Mouse (Mus musculus) liver, adult 2 months (tissue): ENCODE measurements at regions not wholly inside any gene's neighbourhood (a gene's known extent, or its start where the extent isn't known, plus 50 kb on each side); places are given as distances from the start of the nearest gene placed in this dataset.

Experiments used
- DNase-seq: peaks from one replicate; pipeline ENCODE4 v3.0.0-alpha.2; 2011; ENCODE audit warnings: low read depth, low spot score; ENCODE audit errors: extremely low read depth
- H3K27ac ChIP-seq: fragments of 200-500 bp; replicated peaks from 2 replicates; pipeline ENCODE4 v1.5.1; 2012; ENCODE audit warnings: low read depth, mild to moderate bottlenecking, control low read depth, inconsistent platforms, low read length; ENCODE audit not compliant: insufficient read depth
- H3K27me3 ChIP-seq: fragments of 200-500 bp; 2 replicates; pipeline ENCODE4 v1.6.1; 2012; ENCODE audit warnings: mild to moderate bottlenecking, moderate library complexity, low read length, inconsistent platforms; ENCODE audit not compliant: control insufficient read depth, insufficient read depth
- H3K36me3 ChIP-seq: fragments of 200-500 bp; 2 replicates; pipeline ENCODE4 v1.6.1; 2012; ENCODE audit warnings: low read length, inconsistent platforms; ENCODE audit not compliant: control insufficient read depth, insufficient read depth
- H3K4me1 ChIP-seq: fragments of 200-500 bp; 2 replicates; pipeline ENCODE4 v1.6.1; 2011; ENCODE audit warnings: low read length; ENCODE audit not compliant: control insufficient read depth, insufficient read depth
- H3K4me3 ChIP-seq: fragments of 200-500 bp; 2 replicates; pipeline ENCODE4 v1.5.1; 2011; ENCODE audit warnings: low read depth, mild to moderate bottlenecking, control low read depth, low read length, moderate library complexity; ENCODE audit not compliant: insufficient read depth
- H3K79me2 ChIP-seq: fragments of 200-500 bp; 2 replicates; pipeline ENCODE4 v1.6.1; 2012; ENCODE audit warnings: inconsistent platforms, mild to moderate bottlenecking, low read length, moderate library complexity; ENCODE audit not compliant: control insufficient read depth, insufficient read depth
- H3K9ac ChIP-seq: fragments of 200-500 bp; 2 replicates; pipeline ENCODE4 v1.6.1; 2012; ENCODE audit warnings: low read depth, mild to moderate bottlenecking, control low read depth, inconsistent platforms, low read length
- CTCF ChIP-seq: fragments of 200-500 bp; IDR thresholded peaks from 2 replicates; pipeline ENCODE4 v1.5.1; 2011; ENCODE audit warnings: low read depth, low read length, control low read depth
- POLR2A ChIP-seq: fragments of 200-500 bp; IDR thresholded peaks from 2 replicates; pipeline ENCODE4 v1.6.1; 2011; ENCODE audit warnings: low read length, control low read depth; ENCODE audit not compliant: insufficient read depth; ENCODE audit errors: extremely low read depth
- WGBS: fragments of 180-500 bp; shearing (Covaris S2); methylation state at CpG from one replicate; pipeline ENCODE4 v1.1.7; 2018; 5-methylcytosine and 5-hydroxymethylcytosine counted together

- no peak overlapping the region for H3K4me3 ChIP-seq
- no peak overlapping the region for H3K9ac ChIP-seq
- no peaks in the 10 kb centered on the region for H3K79me2 ChIP-seq
- peaks cover 3% of the 10 kb centered on the region for H3K4me1 ChIP-seq
- H3K27me3 ChIP-seq: peaks cover 3% of the 10 kb centered on the region; the same call in 1 of the 2 replicates
- no peaks in the 10 kb centered on the region for H3K36me3 ChIP-seq
- TF ChIP-seq POLR2A (no peak), CTCF (no peak)
- H3K27ac ChIP-seq: no peak overlapping the region
- DNase-seq: no peak
Measured at GRCm38 (mm10) chr1:76920634-76921033, 594.3 kb downstream of the Epha4 start.

- no peak for TF ChIP-seq POLR2A
- no peak for TF ChIP-seq CTCF
- Histone ChIP-seq H3K27me3 (peaks cover 3% of the 10 kb centered on the region; the same call in 1 of the 2 replicates), H3K36me3 (no peaks in the 10 kb centered on the region), H3K9ac (no peak overlapping the region), H3K4me3 (no peak overlapping the region), H3K4me1 (no peaks in the 10 kb centered on the region), H3K27ac (no peak overlapping the region), H3K79me2 (no peaks in the 10 kb centered on the region)
- WGBS: 75% methylated on average over 5 of the region's 5 CpGs
- no peak for DNase-seq
Measured at GRCm38 (mm10) chr1:76927041-76927440, 587.8 kb downstream of the Epha4 start.

- 81% methylated on average over 2 of the region's 2 CpGs for WGBS
- H3K27ac ChIP-seq: no peak overlapping the region
- TF ChIP-seq CTCF: no peak
- no peak for TF ChIP-seq POLR2A
- H3K27me3 ChIP-seq: no peaks in the 10 kb centered on the region; the same call in 1 of the 2 replicates
- no peak overlapping the region for H3K9ac ChIP-seq
- no peaks in the 10 kb centered on the region for H3K4me1 ChIP-seq
- no peak overlapping the region for H3K4me3 ChIP-seq
- no peaks in the 10 kb centered on the region for H3K36me3 ChIP-seq
- no peak for DNase-seq
- no peaks in the 10 kb centered on the region for H3K79me2 ChIP-seq
Measured at GRCm38 (mm10) chr1:76928035-76928434, 586.9 kb downstream of the Epha4 start.

- no peaks in the 10 kb centered on the region for H3K36me3 ChIP-seq
- H3K27ac ChIP-seq: no peak overlapping the region
- no peaks in the 10 kb centered on the region for H3K4me1 ChIP-seq
- 87% methylated on average over 4 of the region's 4 CpGs for WGBS
- H3K27me3 ChIP-seq: no peaks in the 10 kb centered on the region; the same call in 1 of the 2 replicates
- no peaks in the 10 kb centered on the region for H3K79me2 ChIP-seq
- no peak overlapping the region for H3K9ac ChIP-seq
- TF ChIP-seq POLR2A: no peak
- no peak for TF ChIP-seq CTCF
- H3K4me3 ChIP-seq: no peak overlapping the region
- no peak for DNase-seq
Measured at GRCm38 (mm10) chr1:76933460-76933859, 581.4 kb downstream of the Epha4 start.

- no peak overlapping the region for H3K27ac ChIP-seq
- no peaks in the 10 kb centered on the region for H3K36me3 ChIP-seq
- no peaks in the 10 kb centered on the region; the same call in 1 of the 2 replicates for H3K27me3 ChIP-seq
- TF ChIP-seq POLR2A (no peak), CTCF (no peak)
- 6% methylated on average over 3 of the region's 3 CpGs for WGBS
- no peak overlapping the region for H3K9ac ChIP-seq
- H3K4me3 ChIP-seq: no peak overlapping the region
- peaks cover 3% of the 10 kb centered on the region; the same call in 1 of the 2 replicates for H3K4me1 ChIP-seq
- no peaks in the 10 kb centered on the region for H3K79me2 ChIP-seq
- peak; percentile 89 for DNase-seq
Measured at GRCm38 (mm10) chr1:76942730-76943129, 572.2 kb downstream of the Epha4 start.

- WGBS: 83% methylated on average over 4 of the region's 4 CpGs
Measured at GRCm38 (mm10) chr1:76944046-76944445, 570.8 kb downstream of the Epha4 start.

More at GRCm38 (mm10) chr1:76944046-76944445, 570.8 kb downstream of the Epha4 start:
- no peak for DNase-seq
- no peak for TF ChIP-seq POLR2A
- TF ChIP-seq CTCF: no peak
- Histone ChIP-seq H3K27ac (no peak overlapping the region), H3K9ac (no peak overlapping the region), H3K27me3 (no peaks in the 10 kb centered on the region; the same call in 1 of the 2 replicates), H3K79me2 (no peaks in the 10 kb centered on the region), H3K36me3 (no peaks in the 10 kb centered on the region), H3K4me3 (no peak overlapping the region), H3K4me1 (peaks cover 3% of the 10 kb centered on the region; the same call in 1 of the 2 replicates)
